ENCODE assay signal across 8 mouse cellular contexts in the genomic region with DNA sequence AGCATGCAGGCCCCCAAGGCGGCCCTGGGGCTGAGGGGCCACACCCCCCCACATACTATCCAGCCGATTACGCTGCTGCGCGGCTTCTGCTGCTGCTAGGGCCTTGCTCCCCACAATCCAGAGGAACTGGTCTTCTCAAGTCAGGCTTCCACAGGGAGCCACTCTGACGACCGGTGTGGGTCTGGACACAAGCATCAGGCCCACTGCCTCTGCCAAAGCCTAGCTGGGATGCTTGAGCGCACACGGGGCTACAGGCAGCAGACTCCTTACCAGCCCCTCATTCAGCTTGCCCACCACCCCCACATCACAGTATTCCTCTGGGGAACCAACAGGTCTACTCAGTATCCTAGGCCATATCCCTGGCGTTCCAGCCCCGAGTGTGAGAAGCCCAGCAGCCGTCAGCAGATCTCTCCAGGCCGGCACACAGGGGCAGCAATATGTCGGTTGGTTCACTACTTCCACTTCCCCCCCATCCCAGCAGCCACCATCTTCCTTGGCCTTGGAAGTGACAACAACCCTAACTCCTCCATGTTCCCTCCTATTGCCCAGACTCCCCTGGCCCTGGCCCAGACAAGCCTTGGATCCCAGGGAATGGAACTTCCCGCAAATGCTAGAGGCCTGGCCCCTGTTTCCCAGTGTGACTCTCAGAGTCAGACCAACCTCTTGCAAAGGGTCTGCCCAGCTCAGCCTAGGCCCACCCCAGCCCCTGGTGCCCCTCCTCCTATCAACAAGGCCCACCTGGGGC. TPM values are rescaled to one million over a fixed set of nuclear protein-coding genes. Genes with fewer than 3 reads are reported as not detected.
DNase-seq lines count a peak whose midpoint lies in the region; ATAC-seq and TF ChIP-seq lines count a peak whose summit lies in the region.

No protein-coding gene starts in this region.

- H3K4me2 ChIP-seq in hindbrain, embryonic 16.5 days (ENCODE audit: low read length), result peak overlapping the region; percentile 79
- H3K4me2 ChIP-seq in liver, embryonic 15.5 days, result peak overlapping the region; percentile 99

- ATAC-seq in erythroid progenitor cell, adult 5-6 weeks (replicated peaks; ENCODE audit: low FRiP score, poor library complexity, severe bottlenecking), result peak; percentile 32; the same call in 1 of the 2 replicates
- ATAC-seq in hindbrain, embryonic 16.5 days, result no peak
- ATAC-seq in liver, embryonic 15.5 days (ENCODE audit: insufficient read depth), result 0 out of 2 replicates have a peak, but pooled peaks have one; percentile 8

- TF ChIP-seq CTCF in olfactory bulb, adult 2 months (IDR thresholded peaks at IDR 0.05; ENCODE audit: insufficient read depth, low read depth, low read length), result no peak

- peak; percentile 97 for DNase-seq in heart, adult 11 months
- DNase-seq in heart, postnatal 25 days (ENCODE audit: low spot score), result no peak
- DNase-seq in ES-E14 (ENCODE audit: low read depth, low spot score), result no peak
- DNase-seq in retina, postnatal 1 day, result no peak

- in situ Hi-C loops in ES-E14 (cut with MboI; ENCODE audit: low sequenced_read_pairs in 2 of 2, unreplicated experiment in 2 of 2), result no loop called here

- H3K27ac ChIP-seq in ES-E14 (ENCODE audit: insufficient read depth, low read depth, low read length, poor library complexity, severe bottlenecking), result no peak overlapping the region
- peak overlapping the region; percentile 90 for H3K27ac ChIP-seq in hindbrain, embryonic 16.5 days (ENCODE audit: low read depth, low read length)
- peak overlapping the region; percentile 89 for H3K27ac ChIP-seq in liver, embryonic 15.5 days (replicated peaks)
- peak overlapping the region; percentile 80 for H3K27ac ChIP-seq in olfactory bulb, adult 2 months (ENCODE audit: insufficient read depth, low read depth, low read length)

- WGBS in hindbrain, embryonic 16.5 days, result 1% methylated on average over 15 of the region's 15 CpGs
- WGBS in liver, embryonic 15.5 days (ENCODE audit: insufficient replicate concordance), result under 1% methylated on average over 15 of the region's 15 CpGs
- WGBS in olfactory bulb, adult 2 months, result under 1% methylated on average over 15 of the region's 15 CpGs

- intact Hi-C loops in heart, postnatal 25 days (cut with DNase I), result loop anchor here (2.0 kb wide), 1 partner anchor 13 kb away; no protein-coding TSS in a partner anchor

- peaks cover 4 to 27% of the 10 kb centered on the region in 2 experiments; a peak in 3 of 4 replicates for H3K4me1 ChIP-seq in ES-E14 (ENCODE audit: control insufficient read depth in 2 of 2, insufficient read depth in 2 of 2, low read length in 2 of 2, poor library complexity in 1 of 2)
- H3K4me1 ChIP-seq in hindbrain, embryonic 16.5 days (ENCODE audit: control insufficient read depth, insufficient read depth, low read depth, low read length), result peaks cover 62% of the 10 kb centered on the region
- peaks cover 71% of the 10 kb centered on the region for H3K4me1 ChIP-seq in liver, embryonic 15.5 days (replicated peaks)
- peaks cover 49% of the 10 kb centered on the region for H3K4me1 ChIP-seq in olfactory bulb, adult 2 months (ENCODE audit: control insufficient read depth, insufficient read depth, low read length)

- no peaks in the 10 kb centered on the region for H3K27me3 ChIP-seq in hindbrain, embryonic 16.5 days (replicated peaks; ENCODE audit: control insufficient read depth, insufficient read depth, low read length)
- no peaks in the 10 kb centered on the region for H3K27me3 ChIP-seq in liver, embryonic 15.5 days

- no peaks in the 10 kb centered on the region for H3K9me3 ChIP-seq in ES-E14 (ENCODE audit: control insufficient read depth, insufficient read depth, low read depth, low read length)
- H3K9me3 ChIP-seq in hindbrain, embryonic 16.5 days (ENCODE audit: control insufficient read depth, low read length), result no peaks in the 10 kb centered on the region
- H3K9me3 ChIP-seq in liver, embryonic 15.5 days (replicated peaks), result no peaks in the 10 kb centered on the region

- no peak for TF ChIP-seq POLR2A in olfactory bulb, adult 2 months (IDR thresholded peaks at IDR 0.05; ENCODE audit: insufficient read depth, low read depth, low read length)

- peak overlapping the region; percentile 92 to 97 for H3K4me3 ChIP-seq in ES-E14 (ENCODE audit: insufficient read depth in 1 of 2, low read depth in 1 of 2, low read length in 2 of 2, poor library complexity in 1 of 2, severe bottlenecking in 1 of 2)
- peak overlapping the region; percentile 82 for H3K4me3 ChIP-seq in hindbrain, embryonic 16.5 days (ENCODE audit: low read length)
- peak overlapping the region; percentile 81 for H3K4me3 ChIP-seq in liver, embryonic 15.5 days (replicated peaks)
- H3K4me3 ChIP-seq in olfactory bulb, adult 2 months (ENCODE audit: insufficient read depth, low read depth, low read length), result peak overlapping the region; percentile 95

- peaks cover 1% of the 10 kb centered on the region; the same call in 1 of the 2 replicates for H3K36me3 ChIP-seq in ES-E14 (ENCODE audit: control insufficient read depth, insufficient read depth, low read length, poor library complexity, severe bottlenecking)
- H3K36me3 ChIP-seq in hindbrain, embryonic 16.5 days (ENCODE audit: control insufficient read depth, insufficient read depth, low read length), result no peaks in the 10 kb centered on the region
- peaks cover 18% of the 10 kb centered on the region; the same call in 1 of the 2 replicates for H3K36me3 ChIP-seq in liver, embryonic 15.5 days (replicated peaks)

- peak overlapping the region; percentile 91 for H3K9ac ChIP-seq in ES-E14 (ENCODE audit: insufficient read depth, low read depth, low read length, poor library complexity, severe bottlenecking)
- H3K9ac ChIP-seq in hindbrain, embryonic 16.5 days (ENCODE audit: low read depth, low read length), result peak overlapping the region; percentile 92
- H3K9ac ChIP-seq in liver, embryonic 15.5 days, result peak overlapping the region; percentile 93

TF ChIP-seq in ES-E14, 5 proteins besides CTCF, POLR2A, EP300 and RAD21:
- TF ChIP-seq HCFC1 (IDR thresholded peaks at IDR 0.05; ENCODE audit: borderline replicate concordance, insufficient read depth, low read length) (no peak), MAFK (IDR thresholded peaks at IDR 0.05; ENCODE audit: insufficient read depth, low read depth, low read length) (no peak), ZC3H11A (IDR thresholded peaks at IDR 0.05; ENCODE audit: borderline replicate concordance, low read depth, low read length) (no peak), ZNF384 (IDR thresholded peaks at IDR 0.05; ENCODE audit: low read depth, low read length) (no peak), CHD2 (IDR thresholded peaks at IDR 0.05; ENCODE audit: low read depth, low read length) (no peak)

RNA-seq across cellular contexts. Expression of gene Gnai2, which starts 1.3 kb away (rescaled TPM):
- 100 to 1,000 TPM; 241 to 257 TPM for total RNA-seq in heart, postnatal 25 days (2021)
- total RNA-seq in ES-E14 (2012; rRNA removed), result 178 and 232 TPM in 2 replicates
- 382 and 420 TPM in 2 replicates for total RNA-seq in erythroid progenitor cell, adult 5-6 weeks (2015; ENCODE audit: low replicate concordance)
- total RNA-seq in erythroid progenitor cell, adult 5-6 weeks (2017; ENCODE audit: low replicate concordance), result 334 and 357 TPM in 2 replicates
- polyA plus RNA-seq in hindbrain, embryonic 16.5 days (2015; fragmentation: Nextera tagmentation; extraction: Ambion mirVana), result 302 and 317 TPM in 2 replicates
- polyA plus RNA-seq in liver, embryonic 15.5 days (2015; fragmentation: Nextera tagmentation; extraction: Ambion mirVana), result 162 and 167 TPM in 2 replicates
- 1,429 TPM in 1 of 2 replicates, not detected in the other for polyA plus RNA-seq in olfactory bulb, adult 2 months (2012; ENCODE audit: insufficient read depth, insufficient read length, low replicate concordance, missing spikeins)

RNA-seq across cellular contexts. Expression of gene Sema3b, which starts 24.8 kb away (rescaled TPM):
- total RNA-seq in heart, postnatal 25 days (2021), result 10 to 100 TPM; 15.0 to 17.8 TPM
- 7.4 and 7.6 TPM in 2 replicates for total RNA-seq in ES-E14 (2012; rRNA removed)
- total RNA-seq in erythroid progenitor cell, adult 5-6 weeks (2015; ENCODE audit: low replicate concordance), result not detected in 2 replicates
- not detected in 2 replicates for total RNA-seq in erythroid progenitor cell, adult 5-6 weeks (2017; ENCODE audit: low replicate concordance)
- polyA plus RNA-seq in hindbrain, embryonic 16.5 days (2015; fragmentation: Nextera tagmentation; extraction: Ambion mirVana), result 5.6 and 7.0 TPM in 2 replicates
- polyA plus RNA-seq in liver, embryonic 15.5 days (2015; fragmentation: Nextera tagmentation; extraction: Ambion mirVana), result 0.74 and 0.77 TPM in 2 replicates
- not detected in 2 replicates for polyA plus RNA-seq in olfactory bulb, adult 2 months (2012; ENCODE audit: insufficient read depth, insufficient read length, low replicate concordance, missing spikeins)

RNA-seq across cellular contexts. Expression of gene Slc38a3, which starts 35.5 kb away (rescaled TPM):
- 10 to 100 TPM; 62.0 to 69.7 TPM for total RNA-seq in heart, postnatal 25 days (2021)
- 2.9 and 8.9 TPM in 2 replicates for total RNA-seq in ES-E14 (2012; rRNA removed)
- total RNA-seq in erythroid progenitor cell, adult 5-6 weeks (2015; ENCODE audit: low replicate concordance), result not detected in 2 replicates
- total RNA-seq in erythroid progenitor cell, adult 5-6 weeks (2017; ENCODE audit: low replicate concordance), result not detected in 2 replicates
- 53.2 and 55.0 TPM in 2 replicates for polyA plus RNA-seq in hindbrain, embryonic 16.5 days (2015; fragmentation: Nextera tagmentation; extraction: Ambion mirVana)
- 35.0 and 50.9 TPM in 2 replicates for polyA plus RNA-seq in liver, embryonic 15.5 days (2015; fragmentation: Nextera tagmentation; extraction: Ambion mirVana)
- polyA plus RNA-seq in olfactory bulb, adult 2 months (2012; ENCODE audit: insufficient read depth, insufficient read length, low replicate concordance, missing spikeins), result not detected in 2 replicates

RNA-seq across cellular contexts. Expression of gene Gnat1, which starts 45.7 kb away (rescaled TPM):
- total RNA-seq in heart, postnatal 25 days (2021), result not detected
- 1.2 and 1.8 TPM in 2 replicates for total RNA-seq in ES-E14 (2012; rRNA removed)
- total RNA-seq in erythroid progenitor cell, adult 5-6 weeks (2015; ENCODE audit: low replicate concordance), result not detected in 2 replicates
- total RNA-seq in erythroid progenitor cell, adult 5-6 weeks (2017; ENCODE audit: low replicate concordance), result 1.9 TPM in 1 of 2 replicates, not detected in the other
- 1.3 and 2.7 TPM in 2 replicates for polyA plus RNA-seq in hindbrain, embryonic 16.5 days (2015; fragmentation: Nextera tagmentation; extraction: Ambion mirVana)
- 1.2 and 1.3 TPM in 2 replicates for polyA plus RNA-seq in liver, embryonic 15.5 days (2015; fragmentation: Nextera tagmentation; extraction: Ambion mirVana)
- not detected in 2 replicates for polyA plus RNA-seq in olfactory bulb, adult 2 months (2012; ENCODE audit: insufficient read depth, insufficient read length, low replicate concordance, missing spikeins)

RNA-seq across cellular contexts. Expression of gene Ifrd2, which starts 46.4 kb away (rescaled TPM):
- total RNA-seq in heart, postnatal 25 days (2021), result 10 to 100 TPM; 44.6 to 45.8 TPM
- 66.6 and 82.7 TPM in 2 replicates for total RNA-seq in ES-E14 (2012; rRNA removed)
- total RNA-seq in erythroid progenitor cell, adult 5-6 weeks (2015; ENCODE audit: low replicate concordance), result 206 and 249 TPM in 2 replicates
- total RNA-seq in erythroid progenitor cell, adult 5-6 weeks (2017; ENCODE audit: low replicate concordance), result 122 and 166 TPM in 2 replicates
- polyA plus RNA-seq in hindbrain, embryonic 16.5 days (2015; fragmentation: Nextera tagmentation; extraction: Ambion mirVana), result 13.5 and 16.9 TPM in 2 replicates
- polyA plus RNA-seq in liver, embryonic 15.5 days (2015; fragmentation: Nextera tagmentation; extraction: Ambion mirVana), result 161 and 198 TPM in 2 replicates
- polyA plus RNA-seq in olfactory bulb, adult 2 months (2012; ENCODE audit: insufficient read depth, insufficient read length, low replicate concordance, missing spikeins), result not detected in 2 replicates
